Mouse (Mus musculus): ENCODE measurements at regions not wholly inside any gene's neighbourhood (a gene's known extent, or its start where the extent isn't known, plus 50 kb on each side); places are given as distances from the start of the nearest gene placed in this dataset.

DNA sequence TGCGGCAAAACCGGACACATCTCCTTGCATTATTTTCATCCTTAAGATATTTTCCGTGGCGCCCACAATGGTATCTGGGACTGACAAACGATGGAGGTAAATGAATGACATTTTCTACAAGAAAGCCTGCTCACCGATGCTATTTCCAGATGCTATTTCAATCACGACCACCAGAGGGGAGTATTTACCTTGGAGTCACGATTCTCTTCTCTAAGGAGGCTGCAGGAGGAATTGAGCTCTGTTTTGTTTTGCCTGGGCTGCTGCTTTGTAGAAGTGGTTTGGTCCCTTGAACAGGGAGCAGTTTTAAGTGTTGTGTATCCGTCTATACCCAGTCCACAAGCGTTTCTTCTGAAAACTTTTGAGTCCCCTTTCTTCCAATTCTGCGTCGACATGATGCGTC, 128.7 kb upstream of the Itga1 start:
- peak; percentile 82 for DNase-seq

DNA sequence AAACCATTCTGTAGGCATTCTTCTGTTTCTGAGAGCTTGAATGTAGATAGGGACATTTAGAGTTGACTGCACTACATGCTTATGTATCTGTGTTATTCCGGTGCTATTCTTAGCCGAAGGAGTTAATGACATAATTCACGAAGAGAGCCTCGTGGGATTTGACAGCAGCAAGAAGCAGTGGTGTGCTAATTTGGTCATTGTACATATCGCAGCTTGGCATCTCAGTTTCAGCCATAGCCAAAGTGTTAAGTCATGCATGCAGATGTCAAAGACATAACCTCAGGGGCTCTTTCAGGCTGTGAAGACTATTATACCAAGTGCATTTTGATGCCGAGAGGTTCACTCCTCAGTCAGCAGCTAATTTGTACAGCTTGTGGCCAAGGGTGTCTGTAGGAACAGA, 125.1 kb upstream of the Itga1 start:
- DNase-seq = peak; percentile 14

DNA sequence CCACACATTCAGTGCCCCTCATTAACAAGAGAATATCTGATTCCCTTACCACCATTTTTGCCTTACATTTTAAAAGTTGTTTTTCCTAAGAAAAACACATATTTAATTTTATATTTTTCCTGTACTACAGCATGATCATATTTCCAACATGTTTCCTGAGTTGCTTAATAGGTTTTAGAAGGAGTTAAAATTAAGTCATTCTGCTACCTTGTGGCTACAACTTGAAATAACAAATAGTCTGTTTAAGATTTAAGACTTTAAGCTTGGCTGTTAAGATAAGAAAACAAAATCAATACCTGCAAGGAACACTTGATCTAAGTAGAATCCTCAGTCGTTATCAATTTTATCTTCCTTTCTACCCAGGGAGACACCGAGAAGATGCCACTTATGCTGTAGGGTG, 117.9 kb upstream of the Itga1 start:
- no peak for DNase-seq

DNA sequence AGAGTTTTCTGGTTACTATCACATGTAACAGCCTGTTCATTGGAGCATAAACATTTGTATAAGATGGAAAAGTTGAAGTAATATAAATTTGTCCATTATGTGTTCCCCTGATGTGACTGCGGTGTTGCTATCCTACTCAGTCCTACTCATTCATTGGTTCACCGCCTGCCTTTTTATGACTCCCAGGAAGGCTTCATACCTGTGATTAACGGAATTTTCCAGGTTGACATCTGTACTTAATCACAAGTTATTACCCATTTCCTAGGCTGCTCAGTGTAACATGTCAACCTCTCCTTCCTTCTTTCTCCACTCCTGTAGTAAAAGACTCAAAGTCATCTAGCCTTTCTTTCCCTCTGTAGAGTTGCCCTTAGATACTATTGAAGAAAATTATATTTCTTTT, 109.5 kb upstream of the Itga1 start:
- peak; percentile 9 for DNase-seq

DNA sequence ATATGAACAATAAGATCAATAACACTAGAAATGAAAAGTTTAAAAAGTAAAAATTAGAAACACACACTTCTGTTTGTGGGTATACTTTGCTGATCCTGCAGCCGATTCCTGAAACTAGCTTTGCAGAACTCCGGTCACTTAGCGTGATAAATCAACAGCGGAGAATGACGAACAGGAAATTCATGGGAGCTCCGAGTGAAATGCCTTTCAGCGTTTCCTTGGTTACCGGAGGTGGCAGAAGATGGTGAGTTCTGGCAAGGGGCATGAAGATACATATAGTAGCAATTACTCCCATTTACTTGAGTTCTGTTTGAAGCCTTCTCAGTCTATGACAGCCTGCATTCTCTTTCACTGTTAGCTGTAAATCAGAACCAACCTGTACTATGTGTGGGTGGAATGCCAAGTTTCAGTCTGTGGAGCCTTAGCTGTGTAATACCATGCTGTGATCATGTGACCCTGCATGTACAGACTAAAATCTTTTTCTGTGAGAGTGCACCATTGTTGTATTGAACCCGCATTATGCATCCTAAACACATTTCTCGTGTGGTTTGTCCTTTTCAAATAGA, 109.0 kb upstream of the Itga1 start:
- DNase-seq = peak; percentile 13

DNA sequence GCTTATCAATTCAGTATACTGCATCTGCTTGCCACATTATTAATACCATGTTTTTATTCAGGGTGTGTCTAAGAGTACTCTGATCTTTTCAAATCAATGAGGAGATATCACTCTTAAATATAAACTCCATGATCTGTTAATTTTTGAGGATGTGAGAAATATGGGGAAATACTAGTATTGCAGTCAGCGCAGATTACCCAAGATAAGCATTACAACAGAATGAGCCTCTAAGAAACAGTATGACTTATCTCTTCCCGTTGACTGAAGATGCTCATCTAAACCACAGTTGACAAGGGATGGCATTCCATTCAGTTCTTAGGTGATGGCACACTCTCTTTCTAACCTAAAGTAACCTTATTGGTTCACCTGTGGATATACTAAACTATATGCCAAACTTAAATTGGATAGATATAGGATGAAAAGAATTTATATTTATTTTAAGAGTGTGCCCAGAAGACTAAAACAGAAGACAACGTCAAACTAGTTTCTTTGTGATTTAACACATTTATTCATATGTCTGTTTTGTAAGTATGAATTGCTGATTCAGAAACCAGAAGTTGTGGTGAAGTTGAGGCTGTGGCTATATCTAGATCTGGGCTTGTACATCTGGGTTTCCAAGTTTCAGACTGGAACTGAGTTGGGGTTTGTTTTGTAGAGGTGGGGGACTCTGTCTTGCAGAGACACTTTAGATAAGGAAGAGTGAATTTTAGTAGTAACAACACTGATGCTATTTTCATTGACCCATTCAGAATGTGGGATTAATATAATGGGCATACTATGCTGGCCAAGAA, 107.8 kb upstream of the Itga1 start:
- DNase-seq = no peak

DNA sequence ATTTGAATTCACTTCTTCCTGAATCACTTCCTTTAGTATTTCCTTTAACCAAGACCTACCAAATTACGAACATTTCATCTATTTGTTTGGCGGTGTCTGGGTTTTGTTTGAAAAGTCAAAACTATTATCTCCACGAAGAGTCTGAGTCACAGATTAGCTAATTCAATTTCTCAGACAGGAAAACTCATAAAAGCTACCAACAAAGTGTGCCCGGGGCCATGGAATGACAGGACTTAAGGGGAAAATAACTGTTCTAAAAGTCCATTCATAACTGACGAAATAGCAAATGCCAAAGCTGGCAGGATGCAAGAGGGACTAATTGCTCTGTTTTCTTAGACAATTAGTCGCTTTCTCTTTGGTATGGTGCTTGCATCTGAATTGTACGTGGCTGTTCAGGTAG, 105.0 kb upstream of the Itga1 start:
- DNase-seq = no peak

DNA sequence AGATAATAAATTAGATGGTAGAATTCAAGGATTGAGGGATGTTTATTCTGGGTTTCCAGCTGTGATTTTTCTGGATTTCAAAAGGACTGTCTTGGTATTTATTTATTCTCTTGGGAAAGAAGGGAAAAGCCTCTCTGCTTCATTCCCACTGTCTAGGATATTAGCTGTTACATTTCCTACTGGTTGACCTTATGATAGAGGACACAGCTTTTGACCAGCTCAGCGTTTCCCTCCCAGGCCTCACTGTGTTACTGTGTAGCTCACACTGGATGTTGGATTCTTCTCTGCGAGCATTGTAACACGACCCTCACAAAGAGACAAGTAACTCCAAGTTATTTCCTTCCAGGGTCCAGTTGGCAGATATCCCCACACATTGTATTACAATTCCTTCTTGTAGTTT, 97.4 kb upstream of the Itga1 start:
- DNase-seq = no peak

DNA sequence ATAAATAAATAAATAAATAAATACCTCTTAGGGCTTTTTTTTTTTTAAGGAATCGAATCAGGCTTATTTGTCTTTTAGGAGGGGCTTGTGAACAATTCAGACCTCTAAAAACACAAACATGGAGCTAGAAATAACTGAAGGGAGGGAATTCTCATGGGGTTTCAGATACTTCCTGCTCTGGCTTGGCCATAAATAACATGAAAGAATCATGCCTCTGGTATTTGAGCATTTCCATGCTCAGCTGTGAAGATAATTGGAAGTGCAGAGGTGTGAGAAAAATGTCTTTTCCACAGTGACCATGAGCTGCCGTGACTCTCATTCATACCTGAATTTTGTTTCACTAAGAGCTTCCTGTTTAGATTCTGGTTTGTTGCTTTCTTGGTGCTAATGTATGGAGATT, 86.3 kb upstream of the Itga1 start:
- peak; percentile 5 for DNase-seq

DNA sequence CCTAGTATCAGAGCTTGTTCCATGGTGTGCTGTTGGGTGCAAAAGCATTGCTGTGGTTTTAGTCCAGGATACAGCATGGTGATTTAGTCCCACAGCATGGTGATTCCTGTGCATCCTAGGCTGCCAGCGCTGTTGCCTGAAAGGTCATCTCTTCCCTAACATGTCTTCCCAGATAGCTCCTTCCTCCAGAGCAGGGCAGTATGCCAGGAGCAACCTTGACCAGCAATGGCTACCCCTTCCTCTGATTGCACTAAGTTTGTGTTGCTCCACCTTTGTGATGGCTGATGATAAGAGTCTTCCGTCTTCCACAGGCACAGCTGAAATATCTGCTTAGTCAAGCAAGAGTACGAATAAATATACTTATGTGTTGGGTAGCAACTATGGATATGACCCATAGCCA, 85.6 kb upstream of the Itga1 start:
- DNase-seq = no peak

DNA sequence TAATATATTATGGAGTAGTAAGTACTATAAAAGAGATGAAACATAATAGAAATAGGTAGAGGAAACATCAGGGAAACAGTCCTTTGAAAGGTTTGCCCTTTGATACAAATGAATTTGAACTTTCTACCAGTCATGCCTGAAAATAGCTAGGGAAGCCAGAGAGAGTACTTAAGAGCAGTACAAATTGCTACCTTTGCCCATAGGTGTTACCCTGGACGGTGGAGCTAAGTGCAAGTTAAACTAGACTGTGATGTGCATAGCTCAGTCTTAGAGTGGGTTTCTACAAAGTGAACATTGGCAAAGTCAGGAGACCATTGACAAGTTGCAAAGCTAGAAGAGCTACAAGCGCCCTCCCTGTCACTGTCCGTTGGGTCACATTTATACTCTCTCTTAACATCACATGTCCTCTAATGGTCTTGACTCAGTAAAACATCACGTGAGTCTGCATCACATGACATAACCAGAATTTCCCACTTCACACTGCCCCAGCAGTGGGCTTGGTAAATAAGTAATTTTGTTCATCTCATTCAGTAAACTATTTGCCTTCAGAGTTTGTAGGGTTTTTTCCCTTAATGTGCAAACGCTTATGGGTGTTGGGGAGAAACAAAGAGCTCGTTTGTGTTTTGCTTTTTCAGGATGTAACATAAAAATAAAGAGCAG, 80.6 kb upstream of the Itga1 start:
- no peak for DNase-seq

DNA sequence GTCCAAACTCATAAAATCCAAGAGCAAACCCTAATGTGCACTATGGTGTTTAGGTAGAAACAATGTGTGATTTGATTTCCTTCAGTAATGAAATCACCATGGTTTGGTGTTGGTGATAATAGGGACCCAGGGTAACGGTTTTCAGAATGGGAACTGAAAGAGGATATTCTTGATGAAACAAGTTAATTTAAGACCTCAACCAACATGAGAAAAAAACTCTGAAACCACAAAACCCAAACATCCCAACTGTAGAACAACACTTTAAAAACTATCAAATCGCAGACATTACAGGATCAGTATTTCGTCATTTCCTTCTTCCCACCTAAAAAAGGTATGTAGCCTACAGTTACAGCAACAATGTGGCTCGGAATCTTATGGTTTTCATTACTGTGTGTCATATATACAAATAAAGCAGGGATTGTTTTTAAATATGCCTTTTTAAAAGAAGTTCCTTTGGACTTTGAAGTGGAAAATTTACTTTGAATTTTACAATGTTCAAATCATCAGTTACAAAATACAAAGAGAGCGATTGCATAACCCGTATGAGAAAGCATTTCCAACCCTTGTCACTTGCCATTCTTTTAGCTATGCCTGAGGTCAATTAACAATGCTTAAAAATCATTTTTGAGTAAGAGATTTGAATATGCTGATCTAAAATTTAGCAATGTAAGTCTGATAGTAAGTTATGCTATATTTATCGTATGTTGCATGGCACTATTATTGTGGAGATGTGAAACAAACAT, 76.6 kb upstream of the Itga1 start:
- no peak for DNase-seq

DNA sequence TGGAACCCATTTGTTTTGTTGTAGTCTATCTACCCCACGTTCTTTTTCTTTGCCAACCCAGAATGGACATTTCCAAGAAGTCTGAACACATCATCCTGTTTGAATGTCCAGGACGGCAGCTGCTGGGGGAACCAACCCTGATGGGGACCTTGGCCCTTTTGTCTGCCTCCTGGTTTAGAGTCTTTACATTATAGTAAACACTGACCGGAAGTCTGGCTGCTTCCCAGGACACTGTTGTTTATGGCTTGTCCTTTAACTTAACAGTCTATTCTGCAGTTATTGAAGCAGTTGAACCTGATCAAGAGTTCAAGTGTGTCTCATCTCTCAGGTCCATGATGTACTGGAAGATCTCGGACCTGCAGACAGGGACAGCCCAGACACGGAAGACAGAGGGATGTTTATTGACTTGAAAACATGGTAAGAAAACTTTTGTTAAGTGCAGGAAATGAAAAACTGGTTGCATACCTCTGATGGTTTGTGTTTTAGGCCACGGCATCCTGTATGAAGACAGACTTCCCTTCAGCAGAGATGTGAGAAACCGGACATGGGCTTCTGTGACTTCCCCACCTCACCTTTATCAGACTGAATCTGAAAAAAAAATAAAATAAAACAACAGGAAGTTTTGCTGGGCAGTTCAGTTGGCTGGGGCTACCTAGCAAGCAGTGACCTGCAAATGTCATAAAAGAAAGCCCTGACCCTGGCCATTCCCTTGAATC, 69.7 kb upstream of the Itga1 start:
- no peak for DNase-seq

DNA sequence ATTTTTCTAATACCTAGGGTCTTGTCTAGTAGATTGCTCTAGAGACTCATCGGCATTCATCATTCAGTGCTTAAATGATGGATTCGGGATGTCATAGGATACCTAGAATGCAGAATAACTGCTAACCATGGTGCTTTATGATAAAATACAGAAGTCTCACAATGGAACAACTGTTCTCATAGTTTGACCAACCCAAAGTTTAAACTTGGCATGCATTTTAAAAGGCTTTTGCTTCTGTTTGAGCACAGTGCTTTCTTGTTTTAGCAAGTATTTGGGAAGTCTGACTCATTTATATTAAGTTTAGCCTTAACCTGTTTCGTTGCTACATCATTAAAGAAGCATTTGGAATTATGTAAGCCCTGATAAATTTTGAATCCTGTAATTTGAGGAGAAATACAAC, 64.2 kb upstream of the Itga1 start:
- no peak for DNase-seq

DNA sequence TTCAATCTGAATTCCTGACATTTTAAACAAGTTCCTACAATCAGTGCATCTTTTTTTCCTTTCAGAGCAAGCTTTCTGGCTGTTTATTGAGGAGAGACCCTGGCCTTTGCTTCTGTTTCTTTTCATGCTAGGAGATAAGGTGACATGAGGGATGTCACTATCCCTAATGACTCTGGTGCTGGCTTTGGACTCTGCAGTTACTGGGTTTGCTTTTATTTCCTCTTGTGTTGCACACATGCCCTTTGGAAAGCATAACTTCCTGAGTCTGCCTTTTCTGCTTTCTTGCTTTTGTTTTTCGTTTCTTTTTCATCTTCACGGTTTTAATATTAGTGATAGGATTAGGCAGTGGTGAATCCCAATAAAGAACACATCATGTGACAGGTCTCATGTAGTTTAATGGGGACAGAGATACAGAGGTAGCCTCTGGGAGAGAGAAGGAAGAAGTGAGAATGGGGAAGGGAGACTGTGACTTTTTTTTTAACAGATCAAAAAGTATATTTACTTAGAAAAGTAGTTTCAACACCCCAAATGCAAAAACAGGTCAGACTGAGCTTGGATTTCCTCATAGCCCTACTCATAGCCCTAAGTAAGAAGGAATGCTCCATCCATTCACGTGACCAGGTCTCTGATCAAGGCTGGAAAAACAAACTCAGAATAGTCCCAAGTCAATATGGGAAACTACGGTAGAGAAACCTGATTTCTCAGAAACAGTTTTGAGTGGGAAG, 61.1 kb upstream of the Itga1 start:
- no peak for DNase-seq

DNA sequence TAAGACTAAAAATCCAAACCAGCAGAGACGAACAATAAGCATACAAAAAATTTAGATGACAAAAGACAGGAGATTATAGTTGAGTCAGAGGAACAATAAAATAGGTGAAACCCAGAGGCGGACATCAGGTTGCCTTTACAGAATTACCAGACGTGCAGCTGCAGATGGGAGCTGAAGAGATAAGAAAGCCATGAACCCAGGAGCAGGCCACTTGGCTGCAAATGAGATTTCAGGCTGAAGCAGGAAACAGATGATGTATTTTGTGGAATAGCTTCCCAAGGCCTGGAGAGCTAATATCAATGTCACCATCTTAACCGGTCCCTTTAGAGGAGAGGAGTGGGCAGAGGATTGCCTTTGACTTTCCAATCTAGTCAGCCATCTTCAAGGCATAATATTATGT, 57.6 kb upstream of the Itga1 start:
- no peak for DNase-seq
